Mouse (Mus musculus) midbrain, postnatal 0 days (tissue): ENCODE measurements around the gene Kl. TPM values are rescaled to one million over a fixed set of nuclear protein-coding genes. Genes with fewer than 3 reads are reported as not detected.

ENCODE experiments used
- ATAC-seq: fragments of 200-750 bp; cut with Nextera tagmentation; 2 replicates; pipeline ENCODE4 v1.8.0; 2017; ENCODE audit warnings: moderate number of reproducible peaks, mild to moderate bottlenecking, moderate TSS enrichment, moderate library complexity; ENCODE audit not compliant: low FRiP score
- DNase-seq: peaks from one replicate; pipeline ENCODE4 v3.0.0-alpha.2; 2015; ENCODE audit warnings: low spot score
- H3K27ac ChIP-seq: fragments of 300-500 bp; sonication (generic); 2 replicates; pipeline ENCODE4 v1.5.1; 2014; ENCODE audit warnings: low read depth, mild to moderate bottlenecking, low read length, mixed read lengths
- H3K27me3 ChIP-seq: fragments of 300-500 bp; sonication (generic); 2 replicates; pipeline ENCODE4 v1.6.1; 2014; ENCODE audit warnings: low read length, control low read depth, mixed read lengths; ENCODE audit not compliant: insufficient read depth
- H3K36me3 ChIP-seq: fragments of 300-500 bp; sonication (generic); 2 replicates; pipeline ENCODE4 v1.6.1; 2014; ENCODE audit warnings: low read length, control low read depth, mixed read lengths; ENCODE audit not compliant: insufficient read depth
- H3K4me1 ChIP-seq: fragments of 300-500 bp; sonication (generic); 2 replicates; pipeline ENCODE4 v1.6.1; 2014; ENCODE audit warnings: mild to moderate bottlenecking, control low read depth, antibody characterized with exemption, low read length, mixed read lengths; ENCODE audit not compliant: insufficient read depth
- H3K4me2 ChIP-seq: fragments of 300-500 bp; sonication (generic); 2 replicates; pipeline ENCODE4 v1.6.1; 2014; ENCODE audit warnings: low read depth, mild to moderate bottlenecking, low read length, mixed read lengths; ENCODE audit not compliant: poor library complexity, severe bottlenecking
- H3K4me3 ChIP-seq: fragments of 300-500 bp; sonication (generic); 2 replicates; pipeline ENCODE4 v1.5.1; 2014; ENCODE audit warnings: low read depth, mild to moderate bottlenecking, low read length, moderate library complexity
- H3K9ac ChIP-seq: fragments of 300-500 bp; sonication (generic); replicated peaks from 2 replicates; pipeline ENCODE4 v1.6.1; 2014; ENCODE audit warnings: mild to moderate bottlenecking, low read length, moderate library complexity, mixed read lengths; ENCODE audit not compliant: poor library complexity, severe bottlenecking
- H3K9me3 ChIP-seq: fragments of 300-500 bp; sonication (generic); 2 replicates; pipeline ENCODE4 v1.6.1; 2016; ENCODE audit warnings: low read length, control low read depth
- CTCF ChIP-seq: IDR thresholded peaks from 2 replicates; pipeline ENCODE4 v1.5.1; 2016; ENCODE audit warnings: antibody characterized with exemption, mild to moderate bottlenecking
- WGBS: fragments of 180-500 bp; shearing (Covaris S2); extraction: QIAGEN DNeasy Blood & Tissue Kit; methylation state at CpG from one replicate; pipeline ENCODE4 v1.1.7; 2014; 5-methylcytosine and 5-hydroxymethylcytosine counted together
- polyA plus RNA-seq: library from polyadenylated mRNA; unstranded; fragments of >200 nt; fragmentation: Nextera tagmentation; extraction: Ambion mirVana; gene quantifications from 2 replicates; pipeline ENCODE4 v1.2.1, GENCODE M21; 2015
- total RNA-seq: library from RNA; depleted of rRNA; stranded (reverse); fragments of >200 nt; gene quantifications from 2 replicates; pipeline ENCODE4 v1.2.3, GENCODE M21; 2014; rRNA removed

Gene Kl
- total RNA-seq (2.2 and 2.3 TPM in 2 replicates), polyA plus RNA-seq (0.41 and 0.48 TPM in 2 replicates)

DNA sequence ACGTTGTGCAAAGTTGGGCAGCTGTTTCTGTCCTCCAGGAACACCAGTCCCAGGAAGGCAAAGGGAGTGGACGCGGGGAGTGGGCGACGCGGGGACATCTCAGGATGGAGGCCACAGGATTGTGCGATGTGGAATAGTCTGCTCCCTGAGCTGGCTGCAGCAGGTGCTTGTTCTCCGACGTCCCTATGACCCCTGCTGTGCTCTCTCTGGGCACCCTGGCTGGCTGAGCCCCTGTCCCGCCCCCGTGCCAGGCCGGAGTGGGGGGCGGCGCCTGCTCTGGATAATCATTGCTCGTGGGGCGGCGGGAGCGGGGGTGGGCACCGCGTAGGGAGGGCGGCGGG lies at the start of gene Kl:
Kl (plus strand) TSS at position 280 of the 341 bp plus-strand sequence.
- Histone ChIP-seq H3K4me1 (no peaks in the 10 kb centered on the region; the same call in 1 of the 2 replicates), H3K4me2 (peak within 1 kb of the TSS; percentile 61), H3K27me3 (peaks cover 15% of the 10 kb centered on the region), H3K9ac (peak within 1 kb of the TSS; percentile 40), H3K36me3 (no peaks in the 10 kb centered on the region), H3K27ac (no peak within 1 kb of the TSS), H3K4me3 (peak within 1 kb of the TSS; percentile 54), H3K9me3 (no peaks in the 10 kb centered on the region)
- DNase-seq, result no peak
- no peak for TF ChIP-seq CTCF
- peak; percentile 38 for ATAC-seq
- under 1% methylated on average over 22 of the region's 22 CpGs for WGBS

DNA sequence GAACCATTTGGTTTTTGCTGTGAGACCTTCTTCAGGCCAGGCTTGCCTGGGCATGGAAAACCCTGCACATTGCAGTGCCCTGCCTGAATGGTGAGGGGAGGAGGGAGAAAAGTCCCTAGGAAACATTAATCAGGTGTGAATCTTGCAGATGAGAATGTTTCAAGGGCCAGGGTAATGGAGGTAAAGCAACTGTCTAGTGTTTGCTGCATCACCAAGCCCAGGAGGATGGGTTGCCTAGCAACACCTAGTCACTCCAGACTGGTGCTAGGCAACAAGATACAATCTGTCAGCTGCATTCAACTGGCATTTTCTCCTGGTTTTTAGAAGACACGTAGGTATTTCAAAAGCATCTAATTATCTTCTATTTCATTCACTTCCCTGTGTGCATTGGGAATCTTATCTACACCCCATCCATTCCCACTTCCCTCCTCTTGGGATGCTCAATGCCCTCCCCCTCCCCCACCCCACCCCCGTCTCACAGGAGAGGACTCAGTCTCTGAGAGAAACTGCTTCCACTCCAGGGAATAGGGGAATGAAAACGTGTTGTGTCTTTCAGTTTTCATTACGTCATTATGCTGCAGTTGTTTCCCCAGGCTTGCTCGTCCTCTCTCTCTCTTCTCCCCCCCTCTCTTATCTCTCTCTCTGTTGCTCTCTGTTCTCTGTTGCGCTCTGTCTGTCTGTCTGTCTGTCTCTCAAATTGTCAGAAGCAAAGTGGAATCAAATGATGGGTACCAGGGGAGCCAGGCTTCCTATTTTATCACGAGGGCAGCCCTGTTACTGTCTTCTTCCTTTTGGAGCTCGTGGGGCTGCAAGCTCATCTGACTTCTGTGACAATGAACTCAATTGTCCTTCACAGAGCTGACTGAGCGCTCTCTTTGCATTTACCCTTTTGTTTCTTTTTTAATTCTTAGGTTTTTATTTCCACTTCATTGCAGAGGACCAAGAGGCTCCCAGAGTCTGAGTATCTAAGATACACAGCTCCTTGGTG lies 46.1 kb upstream of the Kl start:
- WGBS, result 8% methylated on average over 9 of the region's 9 CpGs

DNA sequence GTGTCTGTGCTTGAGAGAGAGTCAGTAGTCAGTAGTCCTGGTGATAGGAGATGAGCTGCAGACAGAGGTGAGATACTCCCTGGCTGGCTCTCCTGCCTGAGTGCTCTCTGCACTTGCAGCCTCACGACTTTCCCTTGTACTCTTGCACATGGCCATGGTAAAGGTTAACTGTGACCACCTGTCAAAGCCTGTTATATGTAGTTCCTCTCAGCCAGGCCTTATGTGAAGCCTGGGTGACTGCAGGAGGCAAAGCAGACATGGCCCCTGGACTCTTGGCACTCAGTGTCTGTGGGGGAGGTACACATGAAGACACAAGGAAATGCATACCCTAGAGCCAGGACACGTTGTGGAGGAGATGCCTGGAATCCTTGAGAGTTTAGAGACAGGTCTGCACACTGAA lies 40.3 kb upstream of the Kl start:
- Histone ChIP-seq H3K27me3 (no peaks in the 10 kb centered on the region), H3K4me3 (no peak overlapping the region), H3K36me3 (no peaks in the 10 kb centered on the region), H3K4me1 (no peaks in the 10 kb centered on the region), H3K27ac (no peak overlapping the region), H3K4me2 (no peak overlapping the region), H3K9me3 (no peaks in the 10 kb centered on the region), H3K9ac (no peak overlapping the region)
- ATAC-seq, result no peak
- no peak for DNase-seq
- WGBS, result 45% methylated on average over 2 of the region's 2 CpGs
- no peak for TF ChIP-seq CTCF

More for the DNA sequence above, 46.1 kb upstream of the Kl start:
- H3K36me3 ChIP-seq, result no peaks in the 10 kb centered on the region
- peak overlapping the region; percentile 27; the same call in 1 of the 2 replicates for H3K4me2 ChIP-seq
- ATAC-seq, result peak; percentile 97
- 0 out of 2 replicates have a peak, but pooled peaks cover 2% of the 10 kb centered on the region for H3K4me1 ChIP-seq
- 0 out of 2 replicates have a peak overlapping the region, but pooled peaks have one; percentile 3 for H3K9ac ChIP-seq
- DNase-seq, result peak; percentile 96
- no peaks in the 10 kb centered on the region for H3K9me3 ChIP-seq
- no peaks in the 10 kb centered on the region for H3K27me3 ChIP-seq
- peak overlapping the region; percentile 96 for H3K27ac ChIP-seq
- no peak overlapping the region for H3K4me3 ChIP-seq
- TF ChIP-seq CTCF, result no peak

DNA sequence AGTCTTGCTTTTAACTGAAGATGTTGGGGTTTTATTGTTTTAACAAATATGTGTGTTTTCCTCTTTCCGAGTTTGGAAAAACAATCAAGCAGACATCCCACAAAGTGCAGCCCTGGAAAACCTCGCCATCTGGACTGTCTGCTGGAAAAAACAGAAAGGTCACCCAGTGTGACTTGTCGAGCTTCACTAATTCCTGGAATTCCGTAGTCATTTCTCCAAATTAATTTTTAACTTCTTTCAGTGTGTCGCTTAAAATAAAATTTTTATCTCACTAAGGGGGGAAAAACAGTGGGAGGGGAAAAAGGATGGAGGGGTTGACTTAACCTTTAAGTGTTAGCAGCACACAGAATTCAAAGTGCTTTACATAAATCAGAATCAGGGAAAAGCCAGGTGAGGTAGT lies 39.8 kb upstream of the Kl start:
- H3K4me3 ChIP-seq, result no peak overlapping the region
- ATAC-seq, result no peak
- DNase-seq, result peak; percentile 9
- WGBS, result 50% methylated on average over 5 of the region's 5 CpGs
- no peaks in the 10 kb centered on the region for H3K9me3 ChIP-seq
- no peaks in the 10 kb centered on the region for H3K27me3 ChIP-seq
- H3K27ac ChIP-seq, result no peak overlapping the region
- no peak for TF ChIP-seq CTCF
- no peaks in the 10 kb centered on the region for H3K4me1 ChIP-seq
- H3K9ac ChIP-seq, result no peak overlapping the region
- H3K36me3 ChIP-seq, result no peaks in the 10 kb centered on the region
- H3K4me2 ChIP-seq, result no peak overlapping the region

DNA sequence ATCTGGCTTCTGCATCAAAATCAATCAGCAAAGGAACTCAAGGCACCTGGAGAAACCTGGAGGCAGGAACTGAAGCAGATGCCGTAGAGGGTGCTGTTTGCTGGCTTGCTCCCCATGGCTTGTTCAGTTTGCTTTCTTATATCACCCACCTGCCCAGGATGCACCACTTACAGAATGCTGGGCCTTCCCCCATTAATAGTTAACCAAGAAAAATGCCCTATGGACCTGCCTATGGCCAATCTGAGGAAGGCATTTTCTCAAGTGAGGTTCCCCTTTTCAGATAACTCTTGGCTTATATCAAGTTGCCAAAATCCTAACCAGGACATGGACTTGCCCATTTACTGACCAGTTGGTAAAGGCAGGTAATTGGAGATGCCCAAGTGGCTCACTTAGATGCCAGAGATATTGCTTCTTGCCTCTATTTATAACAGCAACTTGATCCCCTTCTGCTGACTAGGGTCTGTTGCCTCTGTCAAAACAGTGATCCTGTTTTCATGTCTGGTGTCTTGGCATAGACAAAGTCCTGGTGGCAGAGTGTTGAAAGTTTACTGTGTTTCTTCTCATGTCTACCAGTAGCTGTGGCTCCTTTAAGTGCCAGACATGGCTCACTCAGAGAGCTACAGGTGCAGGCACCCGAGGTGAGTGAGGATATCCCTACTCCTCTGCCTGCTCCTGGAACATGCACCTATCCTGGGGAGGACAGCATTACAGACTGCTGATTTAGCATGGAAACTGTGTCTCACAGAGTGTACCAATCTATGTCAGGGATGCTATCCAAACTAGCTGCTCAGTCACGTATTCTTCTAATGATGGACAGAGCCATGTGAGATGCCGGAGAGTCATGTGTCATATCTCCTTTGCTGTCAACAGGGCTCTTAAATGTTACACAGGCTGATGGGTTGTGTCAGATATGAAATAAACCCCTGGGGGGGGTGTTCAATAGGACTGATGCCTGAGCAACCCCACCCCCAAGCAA lies 37.0 kb upstream of the Kl start:
- 84% methylated on average over 4 of the region's 4 CpGs for WGBS
- no peak for TF ChIP-seq CTCF
- no peak overlapping the region for H3K4me2 ChIP-seq
- H3K27me3 ChIP-seq, result no peaks in the 10 kb centered on the region
- no peaks in the 10 kb centered on the region for H3K36me3 ChIP-seq
- H3K9ac ChIP-seq, result no peak overlapping the region
- no peak overlapping the region for H3K4me3 ChIP-seq
- no peak for ATAC-seq
- H3K27ac ChIP-seq, result no peak overlapping the region
- no peaks in the 10 kb centered on the region for H3K9me3 ChIP-seq
- no peaks in the 10 kb centered on the region for H3K4me1 ChIP-seq
- no peak for DNase-seq
